Mouse (Mus musculus) kidney, postnatal 0 days (tissue): ENCODE measurements at regions not wholly inside any gene's neighbourhood (a gene's known extent, or its start where the extent isn't known, plus 50 kb on each side); places are given as distances from the start of the nearest gene placed in this dataset.

Experiments
- ATAC-seq: fragments of 200-750 bp; cut with Nextera tagmentation; replicated peaks from 2 replicates; pipeline ENCODE4 v1.8.0; 2017; ENCODE audit warnings: low read depth, moderate number of reproducible peaks, moderate TSS enrichment, moderate library complexity; ENCODE audit not compliant: low FRiP score
- DNase-seq: peaks from one replicate; pipeline ENCODE4 v3.0.0-alpha.2; 2016; ENCODE audit warnings: low spot score
- H3K27ac ChIP-seq: fragments of 300-500 bp; sonication (generic); 2 replicates; pipeline ENCODE4 v1.5.1; 2014; ENCODE audit warnings: mild to moderate bottlenecking
- H3K27me3 ChIP-seq: fragments of 300-500 bp; sonication (generic); 2 replicates; pipeline ENCODE4 v1.6.1; 2014; ENCODE audit warnings: low read length, mixed read lengths; ENCODE audit not compliant: insufficient read depth
- H3K36me3 ChIP-seq: fragments of 300-500 bp; sonication (generic); 2 replicates; pipeline ENCODE4 v1.6.1; 2014; ENCODE audit warnings: low read length, mixed read lengths; ENCODE audit not compliant: insufficient read depth
- H3K4me1 ChIP-seq: fragments of 300-500 bp; sonication (generic); replicated peaks from 2 replicates; pipeline ENCODE4 v1.6.1; 2014; ENCODE audit warnings: antibody characterized with exemption, low read length, mixed read lengths; ENCODE audit not compliant: insufficient read depth
- H3K4me2 ChIP-seq: fragments of 300-500 bp; sonication (generic); 2 replicates; pipeline ENCODE4 v1.6.1; 2014; ENCODE audit warnings: mild to moderate bottlenecking, low read length, moderate library complexity, mixed read lengths
- H3K4me3 ChIP-seq: fragments of 300-500 bp; sonication (generic); replicated peaks from 2 replicates; pipeline ENCODE4 v1.5.1; 2014; ENCODE audit warnings: low read depth, low read length
- H3K9ac ChIP-seq: fragments of 300-500 bp; sonication (generic); 2 replicates; pipeline ENCODE4 v1.6.1; 2014; ENCODE audit warnings: low read depth, low read length
- H3K9me3 ChIP-seq: fragments of 300-500 bp; sonication (generic); replicated peaks from 2 replicates; pipeline ENCODE4 v1.6.1; 2016; ENCODE audit warnings: low read length, inconsistent platforms, mixed read lengths
- CTCF ChIP-seq: IDR thresholded peaks from 2 replicates; pipeline ENCODE4 v1.5.1; 2016; ENCODE audit warnings: antibody characterized with exemption, low read depth, mild to moderate bottlenecking, moderate library complexity
- WGBS: fragments of 180-500 bp; shearing (Covaris S2); extraction: QIAGEN DNeasy Blood & Tissue Kit; methylation state at CpG from one replicate; pipeline ENCODE4 v1.1.7; 2014; 5-methylcytosine and 5-hydroxymethylcytosine counted together

DNA sequence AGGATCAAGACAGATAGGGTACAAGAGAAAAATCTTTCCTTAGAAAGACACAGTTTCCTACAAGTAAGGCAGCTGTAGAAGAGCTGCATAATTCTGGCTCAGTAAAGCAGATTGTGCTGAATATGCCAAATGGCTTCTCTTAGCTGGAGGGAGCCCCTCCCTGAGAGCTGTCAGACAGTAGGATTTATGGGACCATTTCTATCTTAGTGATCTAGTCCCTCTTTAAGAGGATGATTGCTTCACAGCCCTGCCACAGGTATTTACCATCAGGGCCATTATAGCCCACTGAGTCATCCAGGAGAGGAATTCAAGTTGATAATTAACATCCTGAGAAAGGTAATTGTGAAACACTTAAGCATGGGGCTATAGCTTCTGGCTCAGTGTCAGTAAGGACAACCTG is 101.5 kb upstream of the Cypt1 start:
- no peak overlapping the region for H3K4me3 ChIP-seq
- H3K27ac ChIP-seq, result no peak overlapping the region
- TF ChIP-seq CTCF, result no peak
- H3K4me2 ChIP-seq, result no peak overlapping the region
- H3K36me3 ChIP-seq, result no peaks in the 10 kb centered on the region
- ATAC-seq (no peak; the same call in 1 of the 2 replicates), DNase-seq (no peak)
- no peaks in the 10 kb centered on the region for H3K27me3 ChIP-seq
- no peaks in the 10 kb centered on the region for H3K9me3 ChIP-seq
- H3K9ac ChIP-seq, result no peak overlapping the region
- no peaks in the 10 kb centered on the region for H3K4me1 ChIP-seq

- Histone ChIP-seq H3K27me3 (no peaks in the 10 kb centered on the region), H3K4me3 (no peak overlapping the region), H3K9me3 (no peaks in the 10 kb centered on the region), H3K4me2 (no peak overlapping the region), H3K36me3 (no peaks in the 10 kb centered on the region), H3K27ac (no peak overlapping the region), H3K9ac (no peak overlapping the region), H3K4me1 (no peaks in the 10 kb centered on the region)
- ATAC-seq (no peak), DNase-seq (no peak)
- no peak for TF ChIP-seq CTCF
Observed at GRCm38 (mm10) chrX:16421663-16422062, 101.0 kb upstream of the Cypt1 start.

DNA sequence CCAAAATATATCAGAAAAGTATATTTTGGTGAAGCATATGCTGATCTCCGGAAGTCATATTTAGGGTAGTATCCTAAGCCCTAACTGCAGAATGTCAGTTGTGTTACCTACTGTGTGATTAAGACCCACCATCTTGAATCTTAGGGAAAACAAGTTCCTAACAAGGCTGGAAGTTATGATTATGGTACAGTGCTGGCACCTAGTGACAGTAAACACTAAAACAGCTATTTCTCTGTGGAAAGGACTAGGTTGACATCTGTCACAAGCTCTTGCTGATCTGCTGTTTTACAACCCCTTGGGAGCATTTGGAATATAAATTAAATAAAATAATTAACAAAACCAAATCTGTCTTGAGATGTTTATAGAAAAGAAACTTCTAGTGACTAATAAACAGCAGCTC is 84.6 kb upstream of the Cypt1 start:
- Histone ChIP-seq H3K27me3 (no peaks in the 10 kb centered on the region), H3K9ac (no peak overlapping the region), H3K36me3 (no peaks in the 10 kb centered on the region), H3K9me3 (no peaks in the 10 kb centered on the region), H3K4me3 (no peak overlapping the region), H3K27ac (no peak overlapping the region), H3K4me1 (no peaks in the 10 kb centered on the region), H3K4me2 (no peak overlapping the region)
- TF ChIP-seq CTCF, result peak; percentile 30; the same call in 1 of the 2 replicates
- ATAC-seq (no peak), DNase-seq (peak; percentile 7)
- 87% methylated on average over 1 of the region's 1 CpGs for WGBS

DNA sequence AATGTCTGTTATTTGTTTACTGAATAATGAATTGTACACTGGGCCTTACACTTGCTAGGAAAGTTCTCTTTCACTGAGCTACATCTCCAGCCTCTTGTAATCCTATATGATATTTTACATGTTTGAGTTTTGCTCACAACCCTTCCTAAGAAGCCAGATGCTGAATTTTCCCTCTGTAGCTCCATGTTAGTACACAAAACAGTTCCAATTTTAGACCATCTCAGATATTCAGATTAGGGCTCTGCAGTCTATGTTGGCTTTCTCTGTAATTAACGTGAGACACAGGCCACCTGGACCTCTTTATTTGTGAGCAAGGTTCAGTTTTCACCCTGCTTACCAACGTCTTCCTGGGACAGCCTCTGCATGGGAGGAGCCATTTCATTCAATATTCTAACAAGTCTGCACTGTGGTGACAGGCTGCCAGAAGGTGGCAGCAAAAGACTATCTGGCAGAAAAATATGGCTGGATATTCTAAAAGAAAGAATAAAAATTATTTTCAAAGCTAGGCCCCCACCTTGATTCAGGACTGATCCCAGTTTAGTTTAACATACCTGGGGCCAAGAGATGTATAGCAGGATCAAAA is 72.1 kb upstream of the Cypt1 start:
- H3K4me2 ChIP-seq, result no peak overlapping the region
- H3K9me3 ChIP-seq, result no peaks in the 10 kb centered on the region
- ATAC-seq (0 out of 2 replicates have a peak, but pooled peaks have one; percentile 63), DNase-seq (peak; percentile 57)
- no peak overlapping the region for H3K4me3 ChIP-seq
- peak; percentile 74 for TF ChIP-seq CTCF
- H3K9ac ChIP-seq, result no peak overlapping the region
- no peaks in the 10 kb centered on the region for H3K27me3 ChIP-seq
- 4% methylated on average over 2 of the region's 2 CpGs for WGBS
- no peak overlapping the region for H3K27ac ChIP-seq
- no peaks in the 10 kb centered on the region for H3K36me3 ChIP-seq
- H3K4me1 ChIP-seq, result no peaks in the 10 kb centered on the region
